Mouse (Mus musculus) heart, postnatal 0 days (tissue): ENCODE data around the gene Pigk. TPM values are rescaled to one million over a fixed set of nuclear protein-coding genes. Genes with fewer than 3 reads are reported as not detected.

Experiments
- ATAC-seq: fragments of 200-750 bp; cut with Nextera tagmentation; 2 replicates; pipeline ENCODE4 v1.8.0; 2017; ENCODE audit warnings: low read depth, moderate number of reproducible peaks, moderate library complexity; ENCODE audit not compliant: insufficient read depth
- DNase-seq: peaks from one replicate; pipeline ENCODE4 v3.0.0-alpha.2; 2016; ENCODE audit warnings: low spot score
- H3K27ac ChIP-seq: fragments of 300-500 bp; sonication (generic); 2 replicates; pipeline ENCODE4 v1.5.1; 2014; ENCODE audit warnings: low read depth, mild to moderate bottlenecking
- H3K27me3 ChIP-seq: fragments of 300-500 bp; sonication (generic); 2 replicates; pipeline ENCODE4 v1.6.1; 2014; ENCODE audit warnings: low read length, mixed read lengths; ENCODE audit not compliant: control insufficient read depth, insufficient read depth
- H3K36me3 ChIP-seq: fragments of 300-500 bp; sonication (generic); replicated peaks from 2 replicates; pipeline ENCODE4 v1.6.1; 2014; ENCODE audit warnings: low read length, mixed read lengths; ENCODE audit not compliant: control insufficient read depth, insufficient read depth
- H3K4me1 ChIP-seq: fragments of 300-500 bp; sonication (generic); 2 replicates; pipeline ENCODE4 v1.6.1; 2014; ENCODE audit warnings: antibody characterized with exemption; ENCODE audit not compliant: control insufficient read depth, insufficient read depth
- H3K4me2 ChIP-seq: fragments of 300-500 bp; sonication (generic); 2 replicates; pipeline ENCODE4 v1.6.1; 2014; ENCODE audit warnings: low read depth, mild to moderate bottlenecking, low read length, moderate library complexity
- H3K4me3 ChIP-seq: fragments of 300-500 bp; sonication (generic); 2 replicates; pipeline ENCODE4 v1.5.1; 2014; ENCODE audit warnings: low read depth, low read length
- H3K9ac ChIP-seq: fragments of 300-500 bp; sonication (generic); replicated peaks from 2 replicates; pipeline ENCODE4 v1.6.1; 2014; ENCODE audit warnings: low read depth, low read length, mixed read lengths
- H3K9me3 ChIP-seq: fragments of 300-500 bp; sonication (generic); replicated peaks from 2 replicates; pipeline ENCODE4 v1.6.1; 2016; ENCODE audit warnings: low read length; ENCODE audit not compliant: control insufficient read depth
- CTCF ChIP-seq: IDR thresholded peaks from 2 replicates; pipeline ENCODE4 v1.5.1; 2016; ENCODE audit warnings: antibody characterized with exemption, control low read depth, low read depth
- EP300 ChIP-seq: IDR thresholded peaks from 2 replicates; pipeline ENCODE4 v1.6.1; 2016; ENCODE audit warnings: antibody characterized with exemption, low read depth
- WGBS: fragments of 180-500 bp; shearing (Covaris S2); extraction: QIAGEN DNeasy Blood & Tissue Kit; methylation state at CpG from one replicate; pipeline ENCODE4 v1.1.7; 2014; 5-methylcytosine and 5-hydroxymethylcytosine counted together
- polyA plus RNA-seq: library from polyadenylated mRNA; unstranded; fragments of >200 nt; fragmentation: Nextera tagmentation; extraction: Ambion mirVana; gene quantifications from 2 replicates; pipeline ENCODE4 v1.2.1, GENCODE M21; 2015
- total RNA-seq: library from RNA; depleted of rRNA; stranded (reverse); fragments of >200 nt; gene quantifications from 2 replicates; pipeline ENCODE4 v1.2.3, GENCODE M21; 2014; ENCODE audit warnings: low replicate concordance; rRNA removed

Pigk gene
- total RNA-seq: 17.8 and 22.8 TPM in 2 replicates
- 28.4 and 29.0 TPM in 2 replicates for polyA plus RNA-seq

GRCm38 (mm10) chr3:152713991-152714902 is at the start of gene Pigk:
Pigk (plus strand) TSS chr3:152714100.
- ATAC-seq: peak; percentile 93
- WGBS: under 1% methylated on average over 47 of the region's 48 CpGs
- H3K27ac ChIP-seq: peak within 1 kb of the TSS; percentile 40

DNA sequence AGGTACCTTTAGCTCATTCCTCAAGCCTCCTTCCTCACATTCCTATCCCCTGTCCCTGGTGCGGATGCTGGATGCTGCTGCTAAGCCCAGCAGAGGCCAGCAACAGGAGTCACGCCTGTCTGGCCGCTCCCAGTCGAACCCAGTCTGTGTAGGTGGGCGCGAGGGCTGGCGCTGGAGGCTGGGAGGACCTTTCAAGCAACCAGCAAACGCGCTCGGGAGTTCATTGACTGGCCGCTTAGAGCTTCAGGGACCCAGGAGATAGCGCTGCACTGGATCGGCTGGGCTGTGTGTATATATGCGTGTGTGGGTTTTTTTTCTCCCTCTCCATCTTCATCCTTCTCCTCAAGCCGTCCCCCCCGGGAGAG is 46.9 kb upstream of the Pigk start:
- DNase-seq (no peak), ATAC-seq (no peak)
- peaks cover 46% of the 10 kb centered on the region for H3K27me3 ChIP-seq
- no peak overlapping the region for H3K9ac ChIP-seq
- 0% methylated on average over 16 of the region's 16 CpGs for WGBS
- no peaks in the 10 kb centered on the region for H3K36me3 ChIP-seq
- no peak for TF ChIP-seq CTCF
- TF ChIP-seq EP300: no peak
- H3K27ac ChIP-seq: no peak overlapping the region
- peak overlapping the region; percentile 68 for H3K4me2 ChIP-seq
- H3K4me3 ChIP-seq: peak overlapping the region; percentile 47
- H3K4me1 ChIP-seq: no peaks in the 10 kb centered on the region
- no peaks in the 10 kb centered on the region for H3K9me3 ChIP-seq

More at GRCm38 (mm10) chr3:152713991-152714902, at the start of gene Pigk:
- Histone ChIP-seq H3K9ac (peak within 1 kb of the TSS; percentile 85), H3K9me3 (no peaks in the 10 kb centered on the region), H3K27me3 (no peaks in the 10 kb centered on the region), H3K36me3 (peaks cover 7% of the 10 kb centered on the region; the same call in 1 of the 2 replicates), H3K4me2 (peak within 1 kb of the TSS; percentile 90), H3K4me3 (peak within 1 kb of the TSS; percentile 95), H3K4me1 (no peaks in the 10 kb centered on the region; the same call in 1 of the 2 replicates)
- TF ChIP-seq EP300 (no peak), CTCF (no peak)
- peak; percentile 86 for DNase-seq

GRCm38 (mm10) chr3:152667356-152668211 is 46.3 kb upstream of the Pigk start:
- DNase-seq: no peak
- H3K27me3 ChIP-seq: peaks cover 51% of the 10 kb centered on the region
- no peak overlapping the region for H3K27ac ChIP-seq
- H3K4me1 ChIP-seq: no peaks in the 10 kb centered on the region
- H3K9ac ChIP-seq: no peak overlapping the region
- no peaks in the 10 kb centered on the region for H3K9me3 ChIP-seq
- H3K36me3 ChIP-seq: no peaks in the 10 kb centered on the region
- ATAC-seq: no peak
- peak overlapping the region; percentile 68 for H3K4me2 ChIP-seq
- H3K4me3 ChIP-seq: peak overlapping the region; percentile 47
- WGBS: under 1% methylated on average over 50 of the region's 82 CpGs
- TF ChIP-seq CTCF (no peak), EP300 (no peak)

DNA sequence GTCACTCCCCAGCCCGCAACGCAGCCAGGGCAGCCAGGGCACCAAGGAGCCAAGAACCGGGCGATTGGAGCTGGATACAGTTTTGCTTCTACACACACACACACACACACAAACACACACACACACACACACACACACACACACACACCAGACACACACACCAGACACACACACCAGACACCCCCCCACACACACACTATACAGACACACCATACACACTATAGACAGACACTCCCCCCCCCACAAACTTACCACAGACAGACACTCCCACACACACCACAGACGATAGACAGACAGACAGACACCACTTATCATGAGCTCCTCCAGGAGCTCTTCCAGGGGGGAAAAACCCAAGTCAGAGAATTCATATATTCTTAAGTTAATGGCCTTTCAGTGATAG is 45.7 kb upstream of the Pigk start, which contains the start of gene Ak5:
Gene Ak5 (minus strand): TSS at position 122 of the 400 bp plus-strand sequence.
- Histone ChIP-seq H3K4me2 (peak within 1 kb of the TSS; percentile 68), H3K9me3 (no peaks in the 10 kb centered on the region), H3K9ac (no peak within 1 kb of the TSS), H3K36me3 (no peaks in the 10 kb centered on the region), H3K4me1 (no peaks in the 10 kb centered on the region), H3K27ac (no peak within 1 kb of the TSS), H3K4me3 (peak within 1 kb of the TSS; percentile 47), H3K27me3 (peaks cover 51% of the 10 kb centered on the region)
- no peak for TF ChIP-seq EP300
- no peak for TF ChIP-seq CTCF
- ATAC-seq (no peak), DNase-seq (no peak)
- WGBS: 2% methylated on average over 4 of the region's 5 CpGs

- H3K9me3 ChIP-seq: no peaks in the 10 kb centered on the region
- TF ChIP-seq EP300 (no peak), CTCF (no peak)
- DNase-seq (no peak), ATAC-seq (no peak)
- WGBS: 76% methylated on average over 2 of the region's 2 CpGs
- no peak overlapping the region for H3K4me3 ChIP-seq
- H3K27me3 ChIP-seq: peaks cover 51% of the 10 kb centered on the region
- H3K36me3 ChIP-seq: no peaks in the 10 kb centered on the region
- no peak overlapping the region for H3K4me2 ChIP-seq
- no peaks in the 10 kb centered on the region for H3K4me1 ChIP-seq
- no peak overlapping the region for H3K9ac ChIP-seq
- H3K27ac ChIP-seq: no peak overlapping the region
Measured at GRCm38 (mm10) chr3:152668793-152669192, 45.1 kb upstream of the Pigk start.
